Mouse (Mus musculus): ENCODE results near the gene Psme3.

- TF ChIP-seq CTCF (IDR thresholded peaks at IDR 0.05; ENCODE audit: low read depth) (no peak), EP300 (IDR thresholded peaks at IDR 0.05; ENCODE audit: low read depth) (no peak)
Observed at GRCm38 (mm10) chr11:101283805-101284204, 32.2 kb upstream of the Psme3 start.

Measured in liver, postnatal 0 days (tissue).